Mouse (Mus musculus): ENCODE results near the gene Qrich2. TPM values are rescaled to one million over a fixed set of nuclear protein-coding genes. Genes with fewer than 3 reads are reported as not detected.

Qrich2 gene
- polyA plus RNA-seq, 1 experiment from 2014 or later: 0.08 TPM

DNA sequence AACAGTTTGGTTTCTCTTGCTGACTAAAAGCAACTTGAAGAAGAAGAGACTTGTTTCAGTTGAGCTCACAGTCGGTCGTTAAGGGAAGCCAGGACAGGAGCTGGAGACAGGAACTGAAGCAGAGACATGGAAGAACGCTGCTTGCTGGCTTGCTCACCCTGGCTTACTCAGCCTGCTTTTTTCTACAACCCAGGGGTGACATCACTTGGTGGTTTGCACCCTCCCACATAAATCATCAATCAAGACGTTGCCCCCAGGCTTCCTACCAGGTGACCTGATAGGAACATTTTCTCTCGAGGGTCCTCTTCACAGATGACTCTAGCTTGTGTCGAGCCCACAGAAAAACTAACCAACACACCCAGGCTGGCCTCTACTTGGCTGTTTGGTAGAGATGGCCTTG, 42.8 kb downstream of the Qrich2 start:
- TF ChIP-seq CTCF (IDR thresholded peaks at IDR 0.05; ENCODE audit: low read depth) (no peak), EP300 (optimal IDR thresholded peaks at IDR 0.05) (no peak)
- no peak overlapping the region for H3K4me2 ChIP-seq (replicated peaks; ENCODE audit: low read depth)
- DNase-seq (ENCODE audit: low spot score): no peak
- H3K36me3 ChIP-seq (ENCODE audit: control insufficient read depth, insufficient read depth, low read length): no peaks in the 10 kb centered on the region
- no peaks in the 10 kb centered on the region for H3K27me3 ChIP-seq (ENCODE audit: control insufficient read depth, insufficient read depth, low read length)
- H3K27ac ChIP-seq (replicated peaks): no peak overlapping the region
- no peak overlapping the region for H3K4me3 ChIP-seq (ENCODE audit: low read depth, low read length)
- WGBS: 79% methylated on average over 6 of the region's 6 CpGs
- no peak for ATAC-seq (ENCODE audit: low FRiP score, low TSS enrichment)
- no peak overlapping the region for H3K9ac ChIP-seq (ENCODE audit: low read length)
- no peaks in the 10 kb centered on the region for H3K9me3 ChIP-seq (ENCODE audit: control insufficient read depth, low read length)
- H3K4me1 ChIP-seq (replicated peaks; ENCODE audit: control insufficient read depth, insufficient read depth): no peaks in the 10 kb centered on the region

GRCm38 (mm10) chr11:116422562-116422961, 43.5 kb downstream of the Qrich2 start:
- H3K36me3 ChIP-seq (ENCODE audit: control insufficient read depth, insufficient read depth, low read length): no peaks in the 10 kb centered on the region
- H3K9ac ChIP-seq (ENCODE audit: low read length): no peak overlapping the region
- H3K9me3 ChIP-seq (ENCODE audit: control insufficient read depth, low read length): no peaks in the 10 kb centered on the region
- H3K4me1 ChIP-seq (replicated peaks; ENCODE audit: control insufficient read depth, insufficient read depth): no peaks in the 10 kb centered on the region
- H3K27me3 ChIP-seq (ENCODE audit: control insufficient read depth, insufficient read depth, low read length): no peaks in the 10 kb centered on the region
- no peak for TF ChIP-seq EP300 (optimal IDR thresholded peaks at IDR 0.05)
- no peak for TF ChIP-seq CTCF (IDR thresholded peaks at IDR 0.05; ENCODE audit: low read depth)
- H3K4me3 ChIP-seq (ENCODE audit: low read depth, low read length): no peak overlapping the region
- WGBS: 80% methylated on average over 2 of the region's 2 CpGs
- no peak overlapping the region for H3K4me2 ChIP-seq (replicated peaks; ENCODE audit: low read depth)
- no peak for DNase-seq (ENCODE audit: low spot score)
- H3K27ac ChIP-seq (replicated peaks): no peak overlapping the region
- ATAC-seq (ENCODE audit: low FRiP score, low TSS enrichment): no peak

GRCm38 (mm10) chr11:116421102-116421501, 44.9 kb downstream of the Qrich2 start:
- TF ChIP-seq EP300 (optimal IDR thresholded peaks at IDR 0.05) (no peak), CTCF (IDR thresholded peaks at IDR 0.05; ENCODE audit: low read depth) (no peak)
- Histone ChIP-seq H3K27me3 (ENCODE audit: control insufficient read depth, insufficient read depth, low read length) (no peaks in the 10 kb centered on the region), H3K4me3 (ENCODE audit: low read depth, low read length) (no peak overlapping the region), H3K36me3 (ENCODE audit: control insufficient read depth, insufficient read depth, low read length) (no peaks in the 10 kb centered on the region), H3K9me3 (ENCODE audit: control insufficient read depth, low read length) (no peaks in the 10 kb centered on the region), H3K9ac (ENCODE audit: low read length) (no peak overlapping the region), H3K27ac (replicated peaks) (no peak overlapping the region), H3K4me1 (replicated peaks; ENCODE audit: control insufficient read depth, insufficient read depth) (no peaks in the 10 kb centered on the region), H3K4me2 (replicated peaks; ENCODE audit: low read depth) (no peak overlapping the region)
- WGBS: 57% methylated on average over 6 of the region's 6 CpGs
- DNase-seq (ENCODE audit: low spot score): no peak
- ATAC-seq (ENCODE audit: low FRiP score, low TSS enrichment): peak; percentile 47; the same call in 1 of the 2 replicates

GRCm38 (mm10) chr11:116418841-116419462, 47.1 kb downstream of the Qrich2 start:
- Histone ChIP-seq H3K27me3 (ENCODE audit: control insufficient read depth, insufficient read depth, low read length) (no peaks in the 10 kb centered on the region), H3K9ac (ENCODE audit: low read length) (no peak overlapping the region), H3K4me2 (replicated peaks; ENCODE audit: low read depth) (no peak overlapping the region), H3K27ac (replicated peaks) (no peak overlapping the region), H3K4me3 (ENCODE audit: low read depth, low read length) (no peak overlapping the region), H3K9me3 (ENCODE audit: control insufficient read depth, low read length) (no peaks in the 10 kb centered on the region), H3K4me1 (replicated peaks; ENCODE audit: control insufficient read depth, insufficient read depth) (no peaks in the 10 kb centered on the region), H3K36me3 (ENCODE audit: control insufficient read depth, insufficient read depth, low read length) (no peaks in the 10 kb centered on the region)
- TF ChIP-seq EP300 (optimal IDR thresholded peaks at IDR 0.05) (no peak), CTCF (IDR thresholded peaks at IDR 0.05; ENCODE audit: low read depth) (no peak)
- ATAC-seq (ENCODE audit: low FRiP score, low TSS enrichment) (no peak), DNase-seq (ENCODE audit: low spot score) (no peak)
- 65% methylated on average over 6 of the region's 6 CpGs for WGBS

GRCm38 (mm10) chr11:116418194-116418840, 47.7 kb downstream of the Qrich2 start:
- no peak for DNase-seq (ENCODE audit: low spot score)
- 10% methylated on average over 2 of the region's 2 CpGs for WGBS

GRCm38 (mm10) chr11:116417054-116417453, 49.0 kb downstream of the Qrich2 start:
- TF ChIP-seq EP300 (optimal IDR thresholded peaks at IDR 0.05) (no peak), CTCF (IDR thresholded peaks at IDR 0.05; ENCODE audit: low read depth) (no peak)
- no peaks in the 10 kb centered on the region for H3K27me3 ChIP-seq (ENCODE audit: control insufficient read depth, insufficient read depth, low read length)

More at GRCm38 (mm10) chr11:116418194-116418840, 47.7 kb downstream of the Qrich2 start:
- Histone ChIP-seq H3K27ac (replicated peaks) (0 out of 2 replicates have a peak overlapping the region, but pooled peaks have one; percentile 20), H3K4me1 (replicated peaks; ENCODE audit: control insufficient read depth, insufficient read depth) (0 out of 2 replicates have a peak, but pooled peaks cover 1% of the 10 kb centered on the region), H3K9me3 (ENCODE audit: control insufficient read depth, low read length) (no peaks in the 10 kb centered on the region), H3K9ac (ENCODE audit: low read length) (no peak overlapping the region), H3K36me3 (ENCODE audit: control insufficient read depth, insufficient read depth, low read length) (no peaks in the 10 kb centered on the region), H3K4me3 (ENCODE audit: low read depth, low read length) (no peak overlapping the region), H3K4me2 (replicated peaks; ENCODE audit: low read depth) (no peak overlapping the region), H3K27me3 (ENCODE audit: control insufficient read depth, insufficient read depth, low read length) (no peaks in the 10 kb centered on the region)
- ATAC-seq (ENCODE audit: low FRiP score, low TSS enrichment): peak; percentile 19; the same call in 1 of the 2 replicates
- TF ChIP-seq CTCF (IDR thresholded peaks at IDR 0.05; ENCODE audit: low read depth) (no peak), EP300 (optimal IDR thresholded peaks at IDR 0.05) (no peak)

More at GRCm38 (mm10) chr11:116417054-116417453, 49.0 kb downstream of the Qrich2 start:
- Histone ChIP-seq H3K4me2 (replicated peaks; ENCODE audit: low read depth) (no peak overlapping the region), H3K9ac (ENCODE audit: low read length) (no peak overlapping the region), H3K4me1 (replicated peaks; ENCODE audit: control insufficient read depth, insufficient read depth) (0 out of 2 replicates have a peak, but pooled peaks cover 2% of the 10 kb centered on the region), H3K9me3 (ENCODE audit: control insufficient read depth, low read length) (no peaks in the 10 kb centered on the region), H3K4me3 (ENCODE audit: low read depth, low read length) (no peak overlapping the region), H3K27ac (replicated peaks) (no peak overlapping the region), H3K36me3 (ENCODE audit: control insufficient read depth, insufficient read depth, low read length) (no peaks in the 10 kb centered on the region)
- WGBS: 92% methylated on average over 5 of the region's 5 CpGs
- no peak for DNase-seq (ENCODE audit: low spot score)
- no peak for ATAC-seq (ENCODE audit: low FRiP score, low TSS enrichment)

Measured in stomach, postnatal 0 days (tissue).